Mouse (Mus musculus): Measurements from ENCODE around the gene Ccr10. TPM values are rescaled to one million over a fixed set of nuclear protein-coding genes. Genes with fewer than 3 reads are reported as not detected.

The Ccr10 gene
- total RNA-seq, 2 experiments from 2014 or later: not detected

DNA sequence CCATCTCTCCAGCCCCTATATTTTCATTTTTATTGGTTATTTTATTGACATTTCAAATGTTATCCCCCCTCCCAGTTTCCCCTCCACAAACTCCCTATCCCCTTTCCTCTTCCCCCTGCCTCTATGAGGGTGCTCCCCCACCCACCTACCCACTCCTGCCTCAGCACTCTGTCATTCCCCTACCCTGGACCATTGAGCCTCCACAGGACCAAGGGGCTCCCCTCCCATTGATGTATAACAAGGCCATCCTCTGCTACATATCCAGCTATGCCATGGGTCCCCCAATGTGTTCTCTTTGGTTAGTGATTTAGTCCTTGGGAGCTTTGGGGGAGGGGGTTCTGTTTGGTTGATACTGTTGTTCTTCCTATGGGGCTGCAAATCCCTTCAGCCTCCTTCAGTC is 20.6 kb downstream of the Ccr10 start:
- DNase-seq: no peak

DNA sequence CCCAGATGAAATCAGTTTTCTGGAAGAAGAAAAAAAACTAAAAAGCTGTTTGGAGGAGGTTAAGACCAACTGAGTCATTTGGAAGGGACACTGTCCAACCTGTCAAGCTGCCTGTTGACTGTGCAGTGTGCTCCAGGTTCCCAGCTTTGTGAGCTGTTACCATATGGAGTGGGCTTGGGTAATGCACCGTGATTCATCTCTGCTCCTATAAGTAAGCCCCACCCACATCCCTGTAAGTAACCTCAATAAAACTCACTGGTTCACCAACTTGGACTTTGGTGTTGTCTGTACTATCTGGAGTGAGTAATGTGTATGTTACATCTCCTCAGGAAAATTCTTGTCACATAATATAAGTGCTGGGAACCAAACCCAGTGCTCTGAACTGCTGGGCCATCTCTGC is 22.4 kb downstream of the Ccr10 start:
- DNase-seq: no peak

DNA sequence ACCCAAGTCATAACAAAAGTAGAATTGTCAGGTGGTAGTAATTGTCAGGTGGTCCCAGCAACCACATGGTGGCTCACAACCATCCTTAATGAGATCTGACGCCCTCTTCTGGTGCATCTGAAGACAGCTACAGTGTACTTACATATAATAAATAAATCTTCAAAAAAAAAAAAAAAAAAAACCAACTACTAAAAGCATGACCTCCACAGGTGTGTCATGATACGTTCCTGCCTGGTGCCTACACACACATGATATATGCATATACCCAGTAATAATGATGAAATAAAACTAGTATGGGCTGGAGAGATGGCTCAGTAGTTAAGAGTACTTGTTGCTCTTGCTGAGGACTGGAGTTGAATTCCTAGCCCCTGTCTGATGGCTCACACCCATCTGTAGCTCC is 24.2 kb downstream of the Ccr10 start:
- no peak for DNase-seq

DNA sequence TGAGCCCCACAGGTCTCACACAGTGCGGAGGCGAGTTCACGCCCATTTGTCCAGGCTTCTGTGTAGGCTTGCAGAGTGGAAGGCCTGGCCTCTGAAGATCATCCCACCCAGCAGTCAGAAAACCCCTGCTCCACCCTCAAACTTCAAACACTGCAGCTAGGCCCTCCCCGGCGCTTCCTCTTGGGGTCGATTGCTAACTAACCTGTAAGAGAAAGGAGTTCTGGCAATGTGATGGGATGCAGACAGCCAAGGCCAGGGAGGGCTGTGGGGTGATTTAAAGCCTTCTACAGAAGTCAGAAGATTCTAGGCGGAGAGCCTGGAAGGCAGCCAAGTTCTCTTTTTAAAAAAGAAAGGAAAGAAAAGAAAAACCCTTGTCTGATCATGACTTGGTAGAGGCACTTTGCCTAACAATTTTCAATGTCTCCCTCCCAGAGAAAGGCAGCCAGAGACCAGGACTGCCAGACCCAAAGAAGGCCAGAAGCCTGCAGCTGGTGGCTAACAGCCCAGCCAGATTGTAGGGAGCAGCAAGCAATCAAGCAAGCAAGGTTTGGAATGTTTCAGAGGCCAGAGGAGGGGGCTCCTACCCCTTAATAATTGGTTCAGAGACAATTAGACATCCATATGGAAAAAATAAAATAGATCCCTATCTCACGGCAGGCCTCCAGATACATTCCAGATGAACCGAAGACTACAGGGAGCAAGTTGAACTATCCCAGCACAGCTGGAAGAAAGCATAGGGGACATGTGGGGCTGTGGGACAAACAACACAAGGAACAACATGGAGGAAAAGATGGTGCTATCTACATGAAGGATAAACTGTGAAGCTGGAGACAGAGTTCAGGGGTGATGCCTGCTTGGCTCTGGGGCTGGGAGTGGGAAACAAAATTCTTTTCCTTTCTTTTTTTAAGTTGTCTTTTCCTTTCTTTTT is 25.8 kb downstream of the Ccr10 start:
- peak; percentile 54 for DNase-seq

DNA sequence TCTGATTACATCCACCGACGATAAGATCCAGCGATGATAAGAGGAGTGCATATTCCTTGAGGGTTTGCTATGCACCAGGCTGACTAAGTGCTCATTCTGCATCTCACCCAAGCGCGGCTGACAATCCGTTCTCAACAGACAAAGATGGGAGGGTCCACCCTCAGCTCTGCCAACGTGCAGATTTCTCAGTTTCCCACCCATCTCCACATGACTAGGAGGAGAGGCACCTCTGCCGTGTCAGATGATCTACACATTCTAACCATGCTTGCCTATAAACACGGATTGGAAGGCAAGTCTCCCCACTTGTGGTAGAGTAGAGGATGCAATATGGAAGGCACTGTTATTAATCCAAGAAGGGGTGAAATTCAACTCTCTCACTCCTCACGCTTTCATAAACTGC is 26.5 kb downstream of the Ccr10 start:
- no peak for DNase-seq

DNA sequence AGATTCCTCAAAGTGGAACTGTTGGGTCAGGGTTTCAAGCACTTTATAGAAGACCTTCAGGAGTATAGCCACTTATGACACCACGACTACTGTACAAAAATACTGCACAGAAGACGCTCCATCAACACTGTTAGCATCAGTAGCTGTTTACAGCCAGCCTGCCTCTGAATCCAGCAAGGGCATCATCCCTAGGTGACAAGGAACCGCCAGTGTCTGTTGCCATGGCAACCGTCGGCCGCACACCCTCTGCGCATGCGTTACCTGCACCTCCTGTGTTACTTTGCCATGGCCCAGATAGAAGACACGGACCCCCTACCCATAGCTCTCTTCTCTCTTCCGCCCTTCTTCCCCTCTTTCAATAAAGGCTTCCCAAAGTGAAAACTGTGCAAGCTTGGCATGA is 28.9 kb downstream of the Ccr10 start:
- no peak for DNase-seq

DNA sequence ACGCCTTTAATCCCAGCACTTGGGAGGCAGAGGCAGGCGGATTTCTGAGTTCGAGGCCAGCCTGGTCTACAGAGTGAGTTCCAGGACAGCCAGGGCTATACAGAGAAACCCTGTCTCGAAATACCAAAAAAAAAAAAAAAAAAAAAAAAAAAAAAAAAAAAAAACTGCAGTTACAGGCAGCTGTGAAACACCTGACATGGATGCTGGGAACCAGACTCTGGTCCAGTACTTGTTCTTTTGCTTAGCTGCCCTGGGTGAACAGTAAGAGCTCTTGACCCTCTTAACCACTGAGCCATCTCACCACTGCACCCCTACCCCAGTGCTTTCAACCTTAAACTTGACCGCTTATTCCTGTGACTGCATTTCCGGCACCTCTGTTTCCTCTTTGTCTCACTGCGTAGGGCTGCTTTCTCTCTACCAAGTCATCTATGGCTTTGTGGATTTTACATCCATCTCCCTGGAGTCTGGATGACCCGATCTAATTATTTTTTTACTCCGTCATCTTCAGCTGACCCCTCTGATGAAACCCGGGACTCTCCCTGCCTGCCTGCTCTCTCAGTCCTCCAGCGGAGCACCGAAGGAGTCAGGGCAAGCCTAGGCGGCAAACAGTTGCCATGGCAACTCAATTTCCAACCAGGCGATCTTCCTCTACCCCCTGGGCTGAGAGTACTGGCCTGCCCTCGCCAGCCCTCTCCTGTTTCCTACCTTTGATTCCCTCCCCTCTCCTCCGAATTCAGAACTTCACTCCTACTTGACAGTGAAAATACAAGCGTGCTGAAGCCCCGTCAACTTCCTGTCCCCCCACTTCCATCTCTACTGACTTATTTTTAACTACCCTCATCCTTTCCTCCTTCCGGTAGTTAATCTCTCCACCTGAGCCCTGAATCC is 31.7 kb downstream of the Ccr10 start:
- DNase-seq: no peak

GRCm38 (mm10) chr11:101142215-101142967 is 32.9 kb downstream of the Ccr10 start:
- DNase-seq: no peak

DNA sequence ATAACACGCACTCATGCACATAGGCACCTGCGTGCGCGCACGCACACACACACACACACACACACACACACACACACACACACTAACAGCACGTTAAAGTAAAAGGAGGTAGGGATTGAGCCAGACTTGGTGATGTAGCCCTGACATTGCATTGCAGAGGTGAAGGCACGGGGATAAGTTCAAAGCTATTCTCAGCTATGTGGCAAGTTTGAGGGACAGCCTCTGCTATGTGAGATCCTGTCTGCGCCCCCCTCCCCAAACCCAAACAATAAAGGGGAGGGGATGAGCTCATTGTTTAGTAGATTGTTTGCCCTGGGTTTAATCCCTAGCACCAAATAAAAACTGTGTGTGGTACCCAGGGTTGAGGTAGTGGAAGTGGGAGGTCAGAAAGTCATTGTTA is 34.2 kb downstream of the Ccr10 start:
- no peak for DNase-seq

DNA sequence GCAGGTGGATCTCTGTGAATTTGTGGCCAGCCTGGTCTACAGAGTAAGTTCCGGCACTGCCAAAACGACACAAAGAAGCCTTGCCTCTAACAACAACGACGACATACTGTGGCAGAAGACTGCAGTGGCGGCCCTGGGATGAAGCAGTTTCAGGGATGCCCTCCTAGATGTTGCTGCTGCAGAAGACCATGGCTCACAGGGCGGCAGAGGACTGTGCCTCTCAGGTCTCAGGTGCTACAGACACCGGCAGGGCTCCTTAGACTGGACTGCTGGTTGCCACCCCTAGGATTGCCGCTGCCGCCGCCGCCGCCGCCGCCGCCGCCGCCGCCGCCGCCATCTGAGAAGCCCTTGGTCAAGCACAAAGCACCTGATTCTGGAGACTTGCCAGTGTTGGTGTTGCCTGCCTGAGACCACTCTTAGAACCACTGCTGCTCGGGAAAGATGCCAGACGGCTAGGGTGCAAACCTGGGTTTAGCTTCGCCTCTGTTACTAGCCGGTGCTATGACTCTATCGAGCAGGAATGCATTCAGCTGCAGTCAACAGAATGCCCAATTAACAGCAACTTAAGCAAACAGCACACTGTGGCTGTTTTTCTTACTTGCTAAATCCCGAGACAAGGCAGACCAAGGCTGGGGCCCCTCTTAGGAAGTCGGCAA is 35.0 kb downstream of the Ccr10 start:
- no peak for DNase-seq

GRCm38 (mm10) chr11:101138536-101139181 is 36.6 kb downstream of the Ccr10 start:
- DNase-seq: no peak

- no peak for DNase-seq
Measured at GRCm38 (mm10) chr11:101137000-101137399, 38.2 kb downstream of the Ccr10 start.

- DNase-seq: no peak
Measured at GRCm38 (mm10) chr11:101134217-101134865, 40.9 kb downstream of the Ccr10 start.

GRCm38 (mm10) chr11:101133037-101133436 is 42.2 kb downstream of the Ccr10 start:
- no peak for DNase-seq

- DNase-seq: no peak
Measured at GRCm38 (mm10) chr11:101131701-101132100, 43.5 kb downstream of the Ccr10 start.

GRCm38 (mm10) chr11:101131187-101131586 is 44.1 kb downstream of the Ccr10 start:
- no peak for DNase-seq

- peak; percentile 91 for DNase-seq
Measured at GRCm38 (mm10) chr11:101130056-101130756, 45.0 kb downstream of the Ccr10 start.

GRCm38 (mm10) chr11:101128996-101129577 is 46.2 kb downstream of the Ccr10 start:
- peak; percentile 68 for DNase-seq

DNA sequence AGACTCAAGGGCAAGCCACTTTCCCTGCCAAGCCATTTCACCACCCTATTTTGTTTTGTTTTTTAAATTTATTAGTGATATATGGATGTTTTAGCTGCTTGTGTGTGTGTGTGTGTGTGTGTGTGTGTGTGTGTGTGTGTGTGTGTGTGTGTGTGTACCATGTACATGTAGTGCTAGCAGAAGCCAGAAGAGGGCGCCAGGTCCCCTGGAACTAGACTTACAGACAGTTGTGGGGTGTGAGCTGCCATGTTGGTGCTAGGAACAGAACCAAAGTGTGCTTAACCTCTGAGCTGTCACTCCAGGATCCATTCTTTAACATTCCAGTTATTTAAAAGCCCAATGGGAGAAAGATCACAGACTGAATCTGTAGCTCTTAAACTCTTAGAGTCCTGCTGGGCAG is 48.2 kb downstream of the Ccr10 start:
- DNase-seq: no peak

GRCm38 (mm10) chr11:101125008-101125407 is 50.2 kb downstream of the Ccr10 start:
- peak; percentile 11 for DNase-seq

Measured in gastrocnemius, postnatal 25 days (tissue).